Mouse (Mus musculus): ENCODE data around the gene Mucl3. TPM values are rescaled to one million over a fixed set of nuclear protein-coding genes. Genes with fewer than 3 reads are reported as not detected.

Mucl3 gene
- polyA plus RNA-seq (2016; fragmentation: Nextera tagmentation; extraction: Ambion mirVana), result 0.08 and 0.11 TPM in 2 replicates

DNA sequence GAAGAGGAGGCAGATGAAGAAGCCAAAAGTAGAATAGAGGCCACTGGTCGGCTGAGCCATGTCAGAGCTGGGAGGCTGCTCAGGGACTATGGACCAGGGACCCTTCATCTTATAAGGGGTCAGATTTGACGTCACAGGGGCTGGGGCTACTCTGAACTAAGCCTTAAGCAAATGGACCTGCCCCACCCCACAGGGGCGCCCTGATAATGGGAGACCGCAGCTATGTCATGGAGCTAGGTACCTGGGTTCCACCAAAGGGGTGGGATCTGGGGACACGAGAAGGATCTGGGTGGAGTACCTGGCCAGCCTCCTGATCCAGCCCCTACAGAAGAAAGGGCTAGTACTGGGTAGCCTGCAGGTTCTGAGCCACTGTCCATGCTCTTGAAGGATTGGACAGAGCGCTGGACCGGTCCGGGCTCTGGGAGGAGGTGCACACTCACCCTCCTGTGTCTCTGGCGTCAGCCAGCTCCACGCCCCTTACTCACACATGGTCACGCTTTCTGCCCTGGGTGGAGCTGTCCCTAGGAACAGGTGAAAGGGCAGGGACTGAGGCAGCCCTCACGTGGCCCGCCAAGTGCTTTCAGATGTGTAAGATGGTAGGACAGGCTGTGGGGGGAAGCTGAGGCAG, at the start of gene Mucl3:
TSS of gene Mucl3 (minus strand) at position 87 of the 628 bp plus-strand sequence.
- no peaks in the 10 kb centered on the region for H3K36me3 ChIP-seq
- H3K9me3 ChIP-seq, result no peaks in the 10 kb centered on the region
- H3K9ac ChIP-seq, result no peak within 1 kb of the TSS
- H3K27me3 ChIP-seq, result no peaks in the 10 kb centered on the region
- WGBS, result 72% methylated on average over 13 of the region's 13 CpGs
- no peak within 1 kb of the TSS for H3K4me3 ChIP-seq
- H3K27ac ChIP-seq, result no peak within 1 kb of the TSS
- H3K4me1 ChIP-seq, result no peaks in the 10 kb centered on the region
- no peak for ATAC-seq (ENCODE audit: insufficient number of reproducible peaks, insufficient read depth, low FRiP score, low TSS enrichment)
- H3K4me2 ChIP-seq (replicated peaks), result no peak within 1 kb of the TSS

DNA sequence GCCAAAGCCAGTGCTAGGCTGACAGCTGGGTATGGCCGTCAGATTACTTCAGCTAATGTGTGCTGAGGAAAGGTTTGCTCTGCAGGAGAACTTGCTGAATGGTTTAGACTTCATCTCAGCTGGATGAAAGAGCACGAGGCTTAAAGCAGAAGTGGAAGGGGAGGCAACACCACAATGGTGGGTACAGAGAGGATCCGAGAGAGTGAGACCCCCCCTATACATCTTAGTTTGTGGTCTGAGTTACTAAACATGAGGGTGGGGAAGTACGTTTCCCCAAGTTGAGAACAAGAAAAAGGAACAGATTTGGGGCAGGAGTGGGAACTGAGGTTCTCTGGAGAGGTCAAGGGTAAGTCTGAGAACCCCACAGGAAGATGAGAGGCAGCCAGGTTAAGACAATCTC, 48.9 kb upstream of the Mucl3 start:
- Histone ChIP-seq H3K9ac (no peak overlapping the region), H3K27me3 (peaks cover under 1% of the 10 kb centered on the region; the same call in 1 of the 2 replicates), H3K4me1 (peaks cover 9% of the 10 kb centered on the region), H3K9me3 (0 out of 2 replicates have a peak, but pooled peaks cover 3% of the 10 kb centered on the region), H3K36me3 (peaks cover 68% of the 10 kb centered on the region), H3K27ac (no peak overlapping the region), H3K4me2 (replicated peaks) (no peak overlapping the region), H3K4me3 (no peak overlapping the region)
- ATAC-seq (ENCODE audit: insufficient number of reproducible peaks, insufficient read depth, low FRiP score, low TSS enrichment), result no peak
- WGBS, result 78% methylated on average over 4 of the region's 4 CpGs

DNA sequence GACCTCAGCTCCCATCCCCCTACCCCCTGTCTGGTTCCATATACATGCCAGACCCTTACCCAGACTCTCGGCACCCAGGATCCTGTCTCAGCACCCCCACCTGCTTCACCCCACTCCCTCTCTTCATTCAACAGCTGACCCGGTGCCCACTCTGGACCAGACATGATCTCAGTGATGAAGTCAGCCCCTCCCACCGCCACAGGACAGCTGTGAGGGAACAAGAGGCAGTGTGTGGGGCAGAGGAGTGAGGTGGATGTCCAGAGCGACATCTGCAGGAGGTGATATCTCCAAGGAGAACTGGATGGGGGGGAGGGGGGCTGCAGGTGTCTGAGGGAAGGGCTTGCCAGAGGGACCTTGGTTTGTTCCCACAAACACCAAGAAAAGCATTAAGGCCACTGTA, 48.3 kb upstream of the Mucl3 start:
- H3K27ac ChIP-seq, result no peak overlapping the region
- H3K9me3 ChIP-seq, result 0 out of 2 replicates have a peak, but pooled peaks cover 3% of the 10 kb centered on the region
- no peak overlapping the region for H3K9ac ChIP-seq
- no peak overlapping the region for H3K4me3 ChIP-seq
- H3K4me2 ChIP-seq (replicated peaks), result no peak overlapping the region
- no peak for ATAC-seq (ENCODE audit: insufficient number of reproducible peaks, insufficient read depth, low FRiP score, low TSS enrichment)
- WGBS, result 82% methylated on average over 4 of the region's 4 CpGs
- H3K4me1 ChIP-seq, result peaks cover 3% of the 10 kb centered on the region
- H3K36me3 ChIP-seq, result peaks cover 74% of the 10 kb centered on the region
- no peaks in the 10 kb centered on the region for H3K27me3 ChIP-seq

- no peak overlapping the region for H3K4me3 ChIP-seq
- H3K9me3 ChIP-seq, result no peaks in the 10 kb centered on the region
- H3K27ac ChIP-seq, result no peak overlapping the region
- 90% methylated on average over 18 of the region's 18 CpGs for WGBS
- no peak overlapping the region for H3K4me2 ChIP-seq (replicated peaks)
- no peak for ATAC-seq (ENCODE audit: insufficient number of reproducible peaks, insufficient read depth, low FRiP score, low TSS enrichment)
- H3K27me3 ChIP-seq, result 0 out of 2 replicates have a peak, but pooled peaks cover 4% of the 10 kb centered on the region
- H3K4me1 ChIP-seq, result no peaks in the 10 kb centered on the region
- H3K36me3 ChIP-seq, result peaks cover 84% of the 10 kb centered on the region
- no peak overlapping the region for H3K9ac ChIP-seq
Observed at GRCm38 (mm10) chr17:35689936-35690645, 46.6 kb upstream of the Mucl3 start.

- peaks cover 94% of the 10 kb centered on the region for H3K36me3 ChIP-seq
- ATAC-seq (ENCODE audit: insufficient number of reproducible peaks, insufficient read depth, low FRiP score, low TSS enrichment), result no peak
- H3K9me3 ChIP-seq, result no peaks in the 10 kb centered on the region
- H3K4me3 ChIP-seq, result no peak overlapping the region
- H3K4me2 ChIP-seq (replicated peaks), result no peak overlapping the region
- no peaks in the 10 kb centered on the region for H3K4me1 ChIP-seq
- H3K9ac ChIP-seq, result no peak overlapping the region
- H3K27ac ChIP-seq, result no peak overlapping the region
- 0 out of 2 replicates have a peak, but pooled peaks cover 4% of the 10 kb centered on the region for H3K27me3 ChIP-seq
- WGBS, result 89% methylated on average over 25 of the region's 25 CpGs
Observed at GRCm38 (mm10) chr17:35688347-35689175, 45.1 kb upstream of the Mucl3 start.

DNA sequence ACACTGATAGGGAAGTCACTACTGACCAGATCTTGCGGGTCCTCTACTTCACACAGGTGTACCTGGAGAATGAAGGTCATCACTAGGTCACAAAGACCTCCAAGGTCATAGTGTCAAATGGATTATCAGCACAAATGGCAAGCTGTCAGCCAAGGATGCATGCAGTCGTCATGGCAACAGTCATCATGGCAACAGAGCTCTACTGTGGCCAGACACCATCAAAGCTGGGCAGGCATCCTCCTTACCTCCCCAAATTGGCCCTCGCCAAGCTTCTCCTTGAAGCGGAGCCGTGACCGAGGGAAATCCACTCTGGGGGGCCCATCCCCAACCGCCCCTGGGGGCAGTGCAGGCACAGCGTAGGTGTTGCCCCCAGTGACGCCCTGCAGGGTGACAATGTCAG, 41.6 kb upstream of the Mucl3 start:
- Histone ChIP-seq H3K4me3 (no peak overlapping the region), H3K9ac (no peak overlapping the region), H3K4me1 (no peaks in the 10 kb centered on the region), H3K27ac (no peak overlapping the region), H3K36me3 (peaks cover 82% of the 10 kb centered on the region), H3K27me3 (0 out of 2 replicates have a peak, but pooled peaks cover 4% of the 10 kb centered on the region), H3K9me3 (no peaks in the 10 kb centered on the region), H3K4me2 (replicated peaks) (no peak overlapping the region)
- WGBS, result 80% methylated on average over 9 of the region's 9 CpGs
- no peak for ATAC-seq (ENCODE audit: insufficient number of reproducible peaks, insufficient read depth, low FRiP score, low TSS enrichment)

GRCm38 (mm10) chr17:35681986-35682385, 38.5 kb upstream of the Mucl3 start:
- H3K36me3 ChIP-seq, result peaks cover 52% of the 10 kb centered on the region
- ATAC-seq (ENCODE audit: insufficient number of reproducible peaks, insufficient read depth, low FRiP score, low TSS enrichment), result no peak
- no peaks in the 10 kb centered on the region for H3K4me1 ChIP-seq
- no peak overlapping the region for H3K4me2 ChIP-seq (replicated peaks)
- 0 out of 2 replicates have a peak, but pooled peaks cover 4% of the 10 kb centered on the region for H3K27me3 ChIP-seq
- H3K9ac ChIP-seq, result no peak overlapping the region
- H3K9me3 ChIP-seq, result no peaks in the 10 kb centered on the region
- 85% methylated on average over 13 of the region's 13 CpGs for WGBS
- no peak overlapping the region for H3K27ac ChIP-seq
- no peak overlapping the region for H3K4me3 ChIP-seq

- no peak for ATAC-seq (ENCODE audit: insufficient number of reproducible peaks, insufficient read depth, low FRiP score, low TSS enrichment)
- no peak overlapping the region for H3K4me2 ChIP-seq (replicated peaks)
- no peaks in the 10 kb centered on the region for H3K9me3 ChIP-seq
- H3K36me3 ChIP-seq, result peaks cover 38% of the 10 kb centered on the region
- no peaks in the 10 kb centered on the region for H3K27me3 ChIP-seq
- no peaks in the 10 kb centered on the region for H3K4me1 ChIP-seq
- no peak overlapping the region for H3K27ac ChIP-seq
- WGBS, result 24% methylated on average over 6 of the region's 6 CpGs
- H3K9ac ChIP-seq, result no peak overlapping the region
- no peak overlapping the region for H3K4me3 ChIP-seq
Observed at GRCm38 (mm10) chr17:35680591-35680990, 37.1 kb upstream of the Mucl3 start.

GRCm38 (mm10) chr17:35673416-35674035, 30.0 kb upstream of the Mucl3 start, which contains the start of gene Gtf2h4:
Gtf2h4 (minus strand) TSS chr17:35673739.
- peak within 1 kb of the TSS; percentile 71 for H3K4me2 ChIP-seq (replicated peaks)
- H3K27ac ChIP-seq, result no peak within 1 kb of the TSS
- peak within 1 kb of the TSS; percentile 81 for H3K9ac ChIP-seq
- peak; percentile 91 for ATAC-seq (ENCODE audit: insufficient number of reproducible peaks, insufficient read depth, low FRiP score, low TSS enrichment)
- 2% methylated on average over 23 of the region's 23 CpGs for WGBS
- H3K27me3 ChIP-seq, result no peaks in the 10 kb centered on the region
- peak within 1 kb of the TSS; percentile 83 for H3K4me3 ChIP-seq
- no peaks in the 10 kb centered on the region for H3K9me3 ChIP-seq
- peaks cover 19% of the 10 kb centered on the region for H3K36me3 ChIP-seq
- peaks cover 6% of the 10 kb centered on the region; the same call in 1 of the 2 replicates for H3K4me1 ChIP-seq

- Histone ChIP-seq H3K4me1 (peaks cover 10% of the 10 kb centered on the region), H3K36me3 (peaks cover 19% of the 10 kb centered on the region), H3K9me3 (no peaks in the 10 kb centered on the region), H3K4me3 (peak overlapping the region; percentile 83; the same call in 1 of the 2 replicates), H3K27me3 (no peaks in the 10 kb centered on the region), H3K27ac (no peak overlapping the region), H3K4me2 (replicated peaks) (peak overlapping the region; percentile 71), H3K9ac (peak overlapping the region; percentile 81; the same call in 1 of the 2 replicates)
- WGBS, result 88% methylated on average over 6 of the region's 6 CpGs
- no peak for ATAC-seq (ENCODE audit: insufficient number of reproducible peaks, insufficient read depth, low FRiP score, low TSS enrichment)
Observed at GRCm38 (mm10) chr17:35672527-35672926, 29.0 kb upstream of the Mucl3 start.

DNA sequence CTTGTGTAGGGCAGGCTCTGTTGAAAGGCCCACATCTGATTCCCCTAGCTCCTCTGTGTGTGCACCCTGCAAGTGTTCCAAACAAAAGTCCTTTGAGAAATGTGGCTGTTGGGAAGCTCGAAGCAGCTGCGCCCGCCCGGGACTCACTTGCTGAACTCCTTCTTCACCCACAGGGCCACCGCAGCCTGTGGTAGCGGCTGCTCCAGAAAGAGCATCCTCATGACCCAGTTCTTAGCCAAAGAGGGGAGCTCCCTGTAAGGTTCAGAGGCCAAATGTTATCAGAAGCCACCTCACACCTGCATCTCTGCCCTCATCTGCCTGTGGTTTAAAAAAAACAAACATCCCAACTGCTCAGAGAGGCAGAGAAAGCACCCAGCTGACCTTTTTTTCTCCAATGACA, 28.4 kb upstream of the Mucl3 start:
- 86% methylated on average over 6 of the region's 6 CpGs for WGBS
- Histone ChIP-seq H3K27ac (no peak overlapping the region), H3K4me3 (no peak overlapping the region), H3K27me3 (no peaks in the 10 kb centered on the region), H3K9me3 (no peaks in the 10 kb centered on the region), H3K4me2 (replicated peaks) (no peak overlapping the region), H3K36me3 (peaks cover 19% of the 10 kb centered on the region), H3K9ac (no peak overlapping the region), H3K4me1 (peaks cover 10% of the 10 kb centered on the region)
- ATAC-seq (ENCODE audit: insufficient number of reproducible peaks, insufficient read depth, low FRiP score, low TSS enrichment), result no peak

All from embryonic facial prominence, embryonic 12.5 days (tissue).